Mouse (Mus musculus) myocyte (in vitro differentiated cells): ENCODE measurements around the gene Krt18.
"Not testable (repeated sequence)": the region's sequence is repeated elsewhere in the genome, so short reads cannot be mapped to it uniquely, and the experiment has no call there.

Source experiments
- CEBPB ChIP-seq: IDR thresholded peaks from 2 replicates; pipeline ENCODE4 v1.6.1; 2011; ENCODE audit warnings: mild to moderate bottlenecking, moderate library complexity; ENCODE audit not compliant: poor library complexity, insufficient read depth, severe bottlenecking
- E2F4 ChIP-seq: IDR thresholded peaks from one replicate; pipeline ENCODE4 v1.6.1; 2011; ENCODE audit warnings: mild to moderate bottlenecking, control low read depth, moderate library complexity; ENCODE audit not compliant: insufficient read depth
- MAX ChIP-seq: IDR thresholded peaks from one replicate; pipeline ENCODE4 v1.6.1; 2011; ENCODE audit warnings: low read depth, mild to moderate bottlenecking, control low read depth
- MYOG ChIP-seq, 3 experiments: IDR thresholded peaks; one replicate each; pipeline ENCODE4 v1.6.1; 2011; ENCODE audit warnings: control low read depth in 2 of 3, low read depth in 2 of 3, mild to moderate bottlenecking in 2 of 3; ENCODE audit not compliant: insufficient read length in 2 of 3, control insufficient read depth in 1 of 3, insufficient read depth in 1 of 3
- POLR2A ChIP-seq: IDR thresholded peaks from one replicate; pipeline ENCODE4 v1.6.1; 2011; ENCODE audit warnings: low read depth, mild to moderate bottlenecking, control low read depth, moderate library complexity; ENCODE audit not compliant: insufficient read length
- POLR2AphosphoS2 ChIP-seq: IDR thresholded peaks from one replicate; pipeline ENCODE4 v1.6.1; 2011; ENCODE audit warnings: low read depth, control low read depth; ENCODE audit not compliant: insufficient read length
- REST ChIP-seq: IDR thresholded peaks from one replicate; pipeline ENCODE4 v1.6.1; 2011; ENCODE audit warnings: mild to moderate bottlenecking, control low read depth, moderate library complexity; ENCODE audit not compliant: insufficient read depth, insufficient read length
- SRF ChIP-seq: IDR thresholded peaks from one replicate; pipeline ENCODE4 v1.6.1; 2011; ENCODE audit warnings: low read depth; ENCODE audit not compliant: control insufficient read depth, insufficient read length
- TCF12 ChIP-seq: IDR thresholded peaks from one replicate; pipeline ENCODE4 v1.6.1; 2011; ENCODE audit warnings: mild to moderate bottlenecking, control low read depth; ENCODE audit not compliant: poor library complexity, insufficient read depth, severe bottlenecking
- USF1 ChIP-seq: IDR thresholded peaks from one replicate; pipeline ENCODE4 v1.6.1; 2011; ENCODE audit warnings: low read depth, mild to moderate bottlenecking, control low read depth, moderate library complexity

- TF ChIP-seq MYOG (IDR thresholded peaks at IDR 0.05; ENCODE audit: control insufficient read depth in 1 of 3, insufficient read depth in 1 of 3, insufficient read length in 2 of 3, low read depth in 2 of 3); POLR2AphosphoS2; REST; MAX; POLR2A; USF1; E2F4; TCF12; SRF; CEBPB: not testable (repeated sequence)
Measured at GRCm38 (mm10) chr15:102079924-102080323, 51.9 kb downstream of the Krt18 start.
